Mouse (Mus musculus) right cerebral cortex, postnatal 4 days (tissue): Measurements from ENCODE around the gene Mtss1l.
"Not testable (repeated sequence)": the region's sequence is repeated elsewhere in the genome, so short reads cannot be mapped to it uniquely, and the experiment has no call there.

Experiments
- DNase-seq: peaks from one replicate; pipeline ENCODE4 v3.0.0-alpha.2; 2022

Mtss1l gene

GRCm38 (mm10) chr8:110786501-110786900, 65.2 kb downstream of the Mtss1l start:
- DNase-seq, result not testable (repeated sequence)

- DNase-seq, result no peak
Measured at GRCm38 (mm10) chr8:110786934-110787333, 65.7 kb downstream of the Mtss1l start.

- DNase-seq, result no peak
Measured at GRCm38 (mm10) chr8:110787411-110787954, 66.2 kb downstream of the Mtss1l start.

DNA sequence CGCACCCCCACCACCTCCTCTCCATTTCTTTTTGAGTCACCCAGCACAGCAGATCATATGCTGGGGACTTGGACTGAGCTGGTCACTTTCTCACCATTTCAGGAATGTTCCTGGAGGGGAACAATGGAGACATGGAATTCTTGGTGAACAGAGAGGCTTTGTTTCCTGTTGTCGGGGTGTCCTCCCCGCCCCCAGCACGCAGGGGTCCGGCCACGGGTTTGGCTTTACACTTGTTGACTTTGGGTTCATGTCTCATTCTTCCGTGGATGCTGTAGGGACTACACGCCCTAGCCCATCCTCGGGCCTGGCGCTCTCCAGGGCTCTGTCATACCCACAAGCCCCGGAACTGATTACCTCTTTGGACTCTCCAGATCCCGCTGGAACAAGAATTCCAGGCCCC, 67.7 kb downstream of the Mtss1l start:
- no peak for DNase-seq

- no peak for DNase-seq
Measured at GRCm38 (mm10) chr8:110789571-110789970, 68.3 kb downstream of the Mtss1l start.

DNA sequence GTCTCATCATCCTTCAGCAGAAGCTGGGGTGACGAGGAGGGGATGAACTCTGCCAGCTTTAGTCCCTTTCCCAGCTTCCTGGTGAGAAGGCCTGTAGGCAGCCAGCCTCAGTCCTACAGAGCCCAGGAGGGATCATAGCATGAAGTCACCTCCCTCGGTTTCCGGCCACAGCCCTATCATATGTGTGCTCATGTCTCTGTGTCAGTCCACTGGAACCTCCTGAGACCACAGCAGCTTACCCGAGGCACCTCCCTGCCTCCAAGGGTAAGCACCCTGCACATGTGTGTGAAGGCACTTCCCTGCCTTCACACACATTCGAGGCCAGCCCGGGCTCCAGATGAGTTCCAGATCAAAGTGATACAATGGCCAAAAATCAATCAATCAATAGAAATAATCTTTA, 69.0 kb downstream of the Mtss1l start:
- no peak for DNase-seq
